Mouse (Mus musculus): ENCODE data around the gene Tnnt2. TPM values are rescaled to one million over a fixed set of nuclear protein-coding genes. Genes with fewer than 3 reads are reported as not detected.

The Tnnt2 gene
- polyA plus RNA-seq, 1 experiment from 2014 or later = 3,947 TPM

DNA sequence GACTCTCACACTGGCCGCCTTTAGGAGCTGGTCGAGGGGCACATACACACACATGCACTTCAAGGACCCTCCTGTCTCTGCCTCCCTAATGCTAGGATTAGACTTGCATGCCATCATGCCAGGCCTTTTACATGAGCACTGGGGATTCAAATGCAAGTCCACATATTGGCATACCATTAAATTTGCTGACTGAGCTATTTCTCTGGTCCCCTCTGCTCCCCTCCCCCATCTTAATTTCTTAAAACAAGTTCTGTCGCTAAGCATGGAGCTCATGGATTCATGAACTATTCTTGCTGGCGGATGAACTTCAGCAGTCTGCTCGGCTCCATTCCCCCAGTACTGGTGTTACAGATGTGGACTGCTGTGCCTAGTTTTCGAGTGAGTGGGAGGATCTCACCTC, 56.6 kb downstream of the Tnnt2 start:
- no peak overlapping the region for H3K9ac ChIP-seq (ENCODE audit: low read depth, low read length)
- H3K36me3 ChIP-seq (ENCODE audit: control insufficient read depth, insufficient read depth, low read length) = no peaks in the 10 kb centered on the region
- H3K9me3 ChIP-seq (replicated peaks; ENCODE audit: control insufficient read depth, low read length) = no peaks in the 10 kb centered on the region
- H3K27me3 ChIP-seq (ENCODE audit: control insufficient read depth, insufficient read depth, low read length) = peaks cover 4% of the 10 kb centered on the region; the same call in 1 of the 2 replicates
- H3K4me2 ChIP-seq = no peak overlapping the region
- H3K4me1 ChIP-seq (ENCODE audit: control insufficient read depth, insufficient read depth, low read length) = no peaks in the 10 kb centered on the region
- WGBS (ENCODE audit: insufficient replicate concordance) = 78% methylated on average over 6 of the region's 6 CpGs
- ATAC-seq (replicated peaks; ENCODE audit: insufficient number of reproducible peaks, low FRiP score, low TSS enrichment) = no peak
- H3K27ac ChIP-seq (ENCODE audit: low read depth, low read length) = no peak overlapping the region
- H3K4me3 ChIP-seq (ENCODE audit: low read depth, low read length) = no peak overlapping the region

DNA sequence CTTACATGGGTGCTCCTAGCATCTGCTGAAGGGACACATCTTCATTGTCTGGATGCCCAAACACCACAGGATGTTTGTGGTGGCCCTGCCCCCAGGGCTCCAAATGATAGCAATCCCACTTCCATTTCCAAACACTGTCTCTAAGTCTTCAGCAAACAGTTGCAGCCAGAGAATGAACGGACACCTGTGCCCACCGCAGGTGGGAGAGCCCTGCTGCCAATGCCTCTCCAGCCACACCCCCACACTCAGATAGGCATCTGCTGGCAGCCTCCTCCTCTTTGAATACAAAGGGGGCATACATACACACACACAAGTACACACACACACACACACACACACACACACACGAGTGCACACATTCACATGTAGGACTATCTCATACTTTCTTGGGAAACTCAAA, 57.2 kb downstream of the Tnnt2 start:
- Histone ChIP-seq H3K9me3 (replicated peaks; ENCODE audit: control insufficient read depth, low read length) (no peaks in the 10 kb centered on the region), H3K27ac (ENCODE audit: low read depth, low read length) (no peak overlapping the region), H3K9ac (ENCODE audit: low read depth, low read length) (no peak overlapping the region), H3K4me3 (ENCODE audit: low read depth, low read length) (no peak overlapping the region), H3K27me3 (ENCODE audit: control insufficient read depth, insufficient read depth, low read length) (peaks cover 4% of the 10 kb centered on the region; the same call in 1 of the 2 replicates), H3K36me3 (ENCODE audit: control insufficient read depth, insufficient read depth, low read length) (no peaks in the 10 kb centered on the region), H3K4me1 (ENCODE audit: control insufficient read depth, insufficient read depth, low read length) (no peaks in the 10 kb centered on the region), H3K4me2 (no peak overlapping the region)
- no peak for ATAC-seq (replicated peaks; ENCODE audit: insufficient number of reproducible peaks, low FRiP score, low TSS enrichment)
- WGBS (ENCODE audit: insufficient replicate concordance) = 84% methylated on average over 3 of the region's 3 CpGs

- WGBS (ENCODE audit: insufficient replicate concordance) = 86% methylated on average over 4 of the region's 4 CpGs
- Histone ChIP-seq H3K4me2 (no peak overlapping the region), H3K27ac (ENCODE audit: low read depth, low read length) (no peak overlapping the region), H3K9ac (ENCODE audit: low read depth, low read length) (no peak overlapping the region), H3K27me3 (ENCODE audit: control insufficient read depth, insufficient read depth, low read length) (peaks cover 2% of the 10 kb centered on the region; the same call in 1 of the 2 replicates), H3K36me3 (ENCODE audit: control insufficient read depth, insufficient read depth, low read length) (no peaks in the 10 kb centered on the region), H3K9me3 (replicated peaks; ENCODE audit: control insufficient read depth, low read length) (no peaks in the 10 kb centered on the region), H3K4me3 (ENCODE audit: low read depth, low read length) (no peak overlapping the region), H3K4me1 (ENCODE audit: control insufficient read depth, insufficient read depth, low read length) (no peaks in the 10 kb centered on the region)
- no peak for ATAC-seq (replicated peaks; ENCODE audit: insufficient number of reproducible peaks, low FRiP score, low TSS enrichment)
These were observed 59.2 kb downstream of the Tnnt2 start for GRCm38 (mm10) chr1:135895367-135895766.

GRCm38 (mm10) chr1:135899295-135899694, 63.1 kb downstream of the Tnnt2 start:
- H3K9me3 ChIP-seq (replicated peaks; ENCODE audit: control insufficient read depth, low read length) = no peaks in the 10 kb centered on the region
- H3K27me3 ChIP-seq (ENCODE audit: control insufficient read depth, insufficient read depth, low read length) = peaks cover 2% of the 10 kb centered on the region
- no peak for ATAC-seq (replicated peaks; ENCODE audit: insufficient number of reproducible peaks, low FRiP score, low TSS enrichment)
- no peak overlapping the region for H3K9ac ChIP-seq (ENCODE audit: low read depth, low read length)
- H3K36me3 ChIP-seq (ENCODE audit: control insufficient read depth, insufficient read depth, low read length) = no peaks in the 10 kb centered on the region
- WGBS (ENCODE audit: insufficient replicate concordance) = 80% methylated on average over 6 of the region's 6 CpGs
- no peaks in the 10 kb centered on the region for H3K4me1 ChIP-seq (ENCODE audit: control insufficient read depth, insufficient read depth, low read length)
- no peak overlapping the region for H3K27ac ChIP-seq (ENCODE audit: low read depth, low read length)
- H3K4me2 ChIP-seq = no peak overlapping the region
- no peak overlapping the region for H3K4me3 ChIP-seq (ENCODE audit: low read depth, low read length)

DNA sequence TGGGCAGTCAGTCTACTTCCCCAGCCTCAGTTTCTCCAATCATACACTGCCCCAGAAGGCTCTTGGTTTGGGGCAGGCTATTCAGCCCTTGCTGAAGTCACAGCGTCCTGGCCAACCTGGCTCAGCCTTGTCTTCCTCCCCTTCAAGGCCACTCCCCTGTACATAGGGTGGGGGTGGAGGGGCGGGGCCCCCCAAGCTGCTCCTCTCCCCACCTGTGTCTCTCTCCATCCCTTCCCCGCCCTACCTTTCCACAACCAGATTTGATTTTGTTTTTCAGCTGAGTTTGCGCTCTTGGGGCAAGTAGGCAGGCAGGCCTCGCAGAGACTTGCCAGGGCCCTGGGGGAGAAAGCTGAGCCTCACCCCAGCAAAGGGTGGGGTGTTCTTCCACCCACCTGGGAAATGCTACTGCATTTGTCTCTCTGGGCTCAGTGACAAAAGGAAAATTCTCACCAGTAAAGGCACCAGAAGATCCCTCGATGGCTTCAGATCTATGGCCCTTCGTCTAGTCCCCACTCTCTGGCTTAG, 63.9 kb downstream of the Tnnt2 start:
- 56% methylated on average over 7 of the region's 7 CpGs for WGBS (ENCODE audit: insufficient replicate concordance)
- H3K27me3 ChIP-seq (ENCODE audit: control insufficient read depth, insufficient read depth, low read length) = no peaks in the 10 kb centered on the region; the same call in 1 of the 2 replicates
- no peak for ATAC-seq (replicated peaks; ENCODE audit: insufficient number of reproducible peaks, low FRiP score, low TSS enrichment)

More for the DNA sequence above, 63.9 kb downstream of the Tnnt2 start:
- H3K4me3 ChIP-seq (ENCODE audit: low read depth, low read length) = no peak overlapping the region
- H3K9me3 ChIP-seq (replicated peaks; ENCODE audit: control insufficient read depth, low read length) = no peaks in the 10 kb centered on the region
- H3K4me1 ChIP-seq (ENCODE audit: control insufficient read depth, insufficient read depth, low read length) = no peaks in the 10 kb centered on the region
- no peak overlapping the region for H3K27ac ChIP-seq (ENCODE audit: low read depth, low read length)
- H3K9ac ChIP-seq (ENCODE audit: low read depth, low read length) = no peak overlapping the region
- no peak overlapping the region for H3K4me2 ChIP-seq
- no peaks in the 10 kb centered on the region for H3K36me3 ChIP-seq (ENCODE audit: control insufficient read depth, insufficient read depth, low read length)

Other genes starting within 250 kb of the Tnnt2 start
- gene Nav1, start 229.1 kb upstream of the Tnnt2 start, polyA plus RNA-seq (2014; fragmentation: Nextera tagmentation; extraction: Ambion mirVana) = 25.2 and 30.8 TPM in 2 replicates
- gene Csrp1, start 116.3 kb upstream of the Tnnt2 start, polyA plus RNA-seq (2014; fragmentation: Nextera tagmentation; extraction: Ambion mirVana) = 183 and 209 TPM in 2 replicates
- 61.5 and 68.1 TPM in 2 replicates for gene Phlda3, start 70.2 kb upstream of the Tnnt2 start, polyA plus RNA-seq (2014; fragmentation: Nextera tagmentation; extraction: Ambion mirVana)
- gene Tnni1, start 56.9 kb upstream of the Tnnt2 start, polyA plus RNA-seq (2014; fragmentation: Nextera tagmentation; extraction: Ambion mirVana) = 3,442 and 3,640 TPM in 2 replicates
- 2.3 and 3.1 TPM in 2 replicates for gene Lad1, start 17.8 kb upstream of the Tnnt2 start, polyA plus RNA-seq (2014; fragmentation: Nextera tagmentation; extraction: Ambion mirVana)
- gene Pkp1, start 82.9 kb downstream of the Tnnt2 start, polyA plus RNA-seq (2014; fragmentation: Nextera tagmentation; extraction: Ambion mirVana) = 0.03 TPM in 1 of 2 replicates, not detected in the other
- gene Igfn1, start 170.0 kb downstream of the Tnnt2 start, polyA plus RNA-seq (2014; fragmentation: Nextera tagmentation; extraction: Ambion mirVana) = 0.04 TPM in 1 of 2 replicates, not detected in the other
- 65.0 and 106 TPM in 2 replicates for gene Tmem9, start 171.8 kb downstream of the Tnnt2 start, polyA plus RNA-seq (2014; fragmentation: Nextera tagmentation; extraction: Ambion mirVana)
- 0.44 TPM in 1 of 2 replicates, not detected in the other for gene Ascl5, start 214.4 kb downstream of the Tnnt2 start, polyA plus RNA-seq (2014; fragmentation: Nextera tagmentation; extraction: Ambion mirVana)
- 0.69 and 0.79 TPM in 2 replicates for gene Cacna1s, start 216.4 kb downstream of the Tnnt2 start, polyA plus RNA-seq (2014; fragmentation: Nextera tagmentation; extraction: Ambion mirVana)